Mouse (Mus musculus) left cerebral cortex, adult 2 months (tissue): ENCODE measurements around the gene Fcrl1. TPM values are rescaled to one million over a fixed set of nuclear protein-coding genes. Genes with fewer than 3 reads are reported as not detected.
"Not testable (repeated sequence)": the region's sequence is repeated elsewhere in the genome, so short reads cannot be mapped to it uniquely, and the experiment has no call there.

Source experiments
- DNase-seq, 2 experiments: peaks; one replicate each; pipeline ENCODE4 v3.0.0; 2021 to 2022; ENCODE audit warnings: low spot score in 2 of 2, mixed read lengths in 1 of 2; ENCODE audit errors: extremely low spot score in 1 of 2
- H3K27ac ChIP-seq: fragments of 200-600 bp; 2 replicates; pipeline ENCODE4 v1.8.1; 2022
- H3K4me3 ChIP-seq: fragments of 200-600 bp; 2 replicates; pipeline ENCODE4 v1.8.1; 2022
- CTCF ChIP-seq: fragments of 200-600 bp; IDR thresholded peaks from 2 replicates; pipeline ENCODE4 v1.8.1; 2022; ENCODE audit warnings: antibody characterized with exemption, mild to moderate bottlenecking, moderate library complexity
- intact Hi-C: fragments of 180-260 bp; cut with DNase I; formaldehyde crosslinking; loops from one replicate; pipeline ENCODE4 v1.15.1; 2025
- long read RNA-seq, 2 experiments: library from polyadenylated mRNA; stranded (forward); transcript quantifications; one replicate each; pipeline ENCODE4 v2.0.0; 2021; ENCODE audit warnings: borderline mapping rate in 2 of 2
- total RNA-seq, 2 experiments: library from RNA; stranded (reverse); gene quantifications; 2 replicates each; pipeline ENCODE4 v1.2.3; 2021

Gene Fcrl1
- total RNA-seq: under 1 TPM in 1 of 2 experiments, not detected in 1; 0.38 TPM
- long read RNA-seq, experiment 1, partial matches to known transcripts: 0 of 1 reads
- long read RNA-seq, experiment 1, other reads (novel, unspliced or antisense): 1 of 1 reads
- long read RNA-seq, experiment 2: 0 reads

GRCm38 (mm10) chr3:87376195-87377165 is at the start of gene Fcrl1:
Gene Fcrl1 (plus strand): TSS chr3:87376387.
- TF ChIP-seq CTCF: no peak
- no peak for DNase-seq
- intact Hi-C loops: no loop called here
- Histone ChIP-seq H3K4me3 (no peak within 1 kb of the TSS), H3K27ac (no peak within 1 kb of the TSS)

GRCm38 (mm10) chr3:87337899-87338298 is 38.3 kb upstream of the Fcrl1 start:
- DNase-seq: no peak
- no peak for TF ChIP-seq CTCF
- intact Hi-C loops: no loop called here
- H3K4me3 ChIP-seq: no peak overlapping the region
- H3K27ac ChIP-seq: no peak overlapping the region

GRCm38 (mm10) chr3:87350992-87351391 is 25.2 kb upstream of the Fcrl1 start:
- H3K4me3 ChIP-seq: not testable (repeated sequence)

GRCm38 (mm10) chr3:87357581-87357980 is 18.6 kb upstream of the Fcrl1 start, which contains the start of gene Cd5l:
Gene Cd5l (plus strand): TSS chr3:87357881.
- no peak for DNase-seq
- intact Hi-C loops: no loop called here
- no peak for TF ChIP-seq CTCF
- H3K4me3 ChIP-seq: no peak within 1 kb of the TSS
- H3K27ac ChIP-seq: no peak within 1 kb of the TSS

More at GRCm38 (mm10) chr3:87350992-87351391, 25.2 kb upstream of the Fcrl1 start:
- DNase-seq, intact Hi-C loops, H3K27ac ChIP-seq: not testable (repeated sequence)

GRCm38 (mm10) chr3:87359215-87359614 is 17.0 kb upstream of the Fcrl1 start:
- DNase-seq: no peak
- no peak overlapping the region for H3K4me3 ChIP-seq
- TF ChIP-seq CTCF: no peak
- intact Hi-C loops: no loop called here
- no peak overlapping the region for H3K27ac ChIP-seq

- Histone ChIP-seq H3K4me3 (no peak overlapping the region), H3K27ac (no peak overlapping the region)
- intact Hi-C loops: no loop called here
- no peak for TF ChIP-seq CTCF
- no peak for DNase-seq
Observed at GRCm38 (mm10) chr3:87360466-87360865, 15.7 kb upstream of the Fcrl1 start.

GRCm38 (mm10) chr3:87365691-87366090 is 10.5 kb upstream of the Fcrl1 start:
- TF ChIP-seq CTCF: no peak
- DNase-seq: no peak
- intact Hi-C loops: no loop called here
- H3K27ac ChIP-seq: no peak overlapping the region
- H3K4me3 ChIP-seq: no peak overlapping the region

GRCm38 (mm10) chr3:87367511-87367910 is 8.7 kb upstream of the Fcrl1 start:
- intact Hi-C loops: no loop called here
- H3K4me3 ChIP-seq: no peak overlapping the region
- no peak overlapping the region for H3K27ac ChIP-seq
- DNase-seq: no peak
- no peak for TF ChIP-seq CTCF

- Histone ChIP-seq H3K4me3 (no peak overlapping the region), H3K27ac (no peak overlapping the region)
- intact Hi-C loops: no loop called here
- TF ChIP-seq CTCF: no peak
- no peak for DNase-seq
Observed at GRCm38 (mm10) chr3:87369181-87369580, 7.0 kb upstream of the Fcrl1 start.

- intact Hi-C loops: no loop called here
- DNase-seq: no peak
- no peak overlapping the region for H3K4me3 ChIP-seq
- no peak for TF ChIP-seq CTCF
- H3K27ac ChIP-seq: no peak overlapping the region
Observed at GRCm38 (mm10) chr3:87377228-87377627, 1.0 kb downstream of the Fcrl1 start.

GRCm38 (mm10) chr3:87377719-87378118 is 1.5 kb downstream of the Fcrl1 start:
- Histone ChIP-seq H3K4me3 (no peak overlapping the region), H3K27ac (no peak overlapping the region)
- DNase-seq: no peak
- intact Hi-C loops: no loop called here
- no peak for TF ChIP-seq CTCF

- intact Hi-C loops, H3K27ac ChIP-seq, H3K4me3 ChIP-seq, DNase-seq: not testable (repeated sequence)
Observed at GRCm38 (mm10) chr3:87379641-87380315, 3.6 kb downstream of the Fcrl1 start.
